Mouse (Mus musculus): ENCODE measurements around the gene Fndc1.

DNA sequence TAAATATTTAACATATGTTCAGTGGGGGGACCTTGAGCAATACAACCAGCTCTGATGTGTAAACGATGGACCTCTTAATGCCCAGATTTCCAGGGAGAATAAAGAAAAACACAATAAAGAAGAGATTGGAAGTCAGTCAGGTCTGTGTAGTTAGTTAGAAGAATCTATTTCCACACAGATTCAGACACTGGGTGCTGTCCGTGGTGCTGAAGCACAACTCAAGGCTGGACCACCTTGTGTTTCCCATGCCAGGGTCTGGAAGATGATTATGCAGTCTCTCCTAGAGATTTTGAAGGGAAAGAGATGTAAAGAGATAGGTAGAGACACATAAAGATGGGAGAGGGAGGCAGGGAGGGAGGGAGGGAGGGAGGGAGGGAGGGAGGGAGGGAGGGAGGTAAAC is 86.1 kb downstream of the Fndc1 start:
- TF ChIP-seq CTCF (IDR thresholded peaks at IDR 0.05; ENCODE audit: low read depth, low read length) = no peak
- TF ChIP-seq POLR2A (IDR thresholded peaks at IDR 0.05; ENCODE audit: extremely low read depth, insufficient read depth, low read length) = no peak

Measured in liver, adult 2 months (tissue).